Mouse (Mus musculus) liver, adult 2 months (tissue): ENCODE results near the gene Mutyh.

ENCODE experiments used
- CTCF ChIP-seq: fragments of 200-500 bp; IDR thresholded peaks from 2 replicates; pipeline ENCODE4 v1.5.1; 2011; ENCODE audit warnings: low read depth, low read length, control low read depth
- POLR2A ChIP-seq: fragments of 200-500 bp; IDR thresholded peaks from 2 replicates; pipeline ENCODE4 v1.6.1; 2011; ENCODE audit warnings: low read length, control low read depth; ENCODE audit not compliant: insufficient read depth; ENCODE audit errors: extremely low read depth

DNA sequence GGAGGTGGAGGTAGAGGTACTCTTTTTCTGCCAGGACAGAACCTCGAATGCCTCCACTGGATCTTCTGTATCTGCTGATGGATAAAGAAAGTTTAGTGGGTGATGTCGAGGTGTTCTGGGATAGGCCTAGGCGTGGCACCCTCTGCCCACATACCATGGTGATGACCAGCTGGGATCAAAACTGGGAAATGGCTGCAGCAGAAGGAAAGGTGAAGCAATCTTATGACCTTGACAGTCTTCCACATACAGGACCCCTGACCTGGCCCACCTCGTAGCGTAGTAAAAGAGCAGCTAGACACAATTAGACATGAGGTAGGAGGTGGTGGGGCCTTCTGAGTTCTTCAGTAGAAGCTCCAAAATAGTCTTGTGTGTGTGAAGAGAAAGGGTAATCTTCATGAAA is 43.5 kb upstream of the Mutyh start:
- TF ChIP-seq CTCF (no peak), POLR2A (no peak)
